Mouse (Mus musculus) G1E-ER4 (cell line): ENCODE results near the gene Rhox2c. TPM values are rescaled to one million over a fixed set of nuclear protein-coding genes. Genes with fewer than 3 reads are reported as not detected.
"Not testable (repeated sequence)": the region's sequence is repeated elsewhere in the genome, so short reads cannot be mapped to it uniquely, and the experiment has no call there.

Source experiments
- GATA1 ChIP-seq: IDR thresholded peaks from one replicate; pipeline ENCODE4 v1.8.0; 2012; ENCODE audit warnings: low read length, inconsistent platforms
- polyA plus RNA-seq: library from polyadenylated mRNA; stranded (reverse); fragments of >175 nt; gene quantifications from 2 replicates; pipeline ENCODE4 v1.2.3, GENCODE M21; 2012

Rhox2c gene
- polyA plus RNA-seq, result not detected in 2 replicates

DNA sequence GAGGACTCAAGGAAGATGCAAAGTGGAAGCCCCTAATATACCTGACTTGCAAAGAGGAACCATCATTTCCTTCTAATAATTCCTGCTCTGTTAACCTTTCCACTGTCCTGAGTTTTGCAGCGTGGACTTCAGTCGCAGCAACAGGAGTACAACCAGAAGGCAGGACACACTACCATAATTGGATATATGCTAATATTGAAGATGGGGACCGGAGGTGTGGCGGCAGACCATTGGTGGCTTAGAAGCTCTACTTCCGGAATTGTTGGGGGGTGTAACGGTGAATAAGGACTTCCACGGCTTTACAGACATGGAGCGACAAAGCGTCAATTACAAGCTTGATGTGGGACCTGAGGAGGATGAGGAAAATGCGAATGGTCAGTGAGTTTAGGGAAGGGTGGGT is at the start of gene Rhox2c:
Gene Rhox2c, plus strand, starts transcription at position 301 of the 400 bp plus-strand sequence.
- not testable (repeated sequence) for TF ChIP-seq GATA1

DNA sequence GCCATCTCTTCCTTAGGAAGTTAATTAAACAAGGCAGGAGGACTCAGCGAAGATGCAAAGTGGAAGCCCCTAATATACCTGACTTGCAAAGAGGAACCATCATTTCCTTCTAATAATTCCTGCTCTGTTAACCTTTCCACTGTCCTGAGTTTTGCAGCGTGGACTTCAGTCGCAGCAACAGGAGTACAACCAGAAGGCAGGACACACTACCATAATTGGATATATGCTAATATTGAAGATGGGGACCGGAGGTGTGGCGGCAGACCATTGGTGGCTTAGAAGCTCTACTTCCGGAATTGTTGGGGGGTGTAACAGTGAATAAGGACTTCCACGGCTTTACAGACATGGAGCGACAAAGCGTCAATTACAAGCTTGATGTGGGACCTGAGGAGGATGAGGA is 41.7 kb upstream of the Rhox2c start, which contains the start of gene Rhox2b:
Gene Rhox2b, plus strand, starts transcription at position 301 of the 400 bp plus-strand sequence.
- TF ChIP-seq GATA1, result not testable (repeated sequence)

DNA sequence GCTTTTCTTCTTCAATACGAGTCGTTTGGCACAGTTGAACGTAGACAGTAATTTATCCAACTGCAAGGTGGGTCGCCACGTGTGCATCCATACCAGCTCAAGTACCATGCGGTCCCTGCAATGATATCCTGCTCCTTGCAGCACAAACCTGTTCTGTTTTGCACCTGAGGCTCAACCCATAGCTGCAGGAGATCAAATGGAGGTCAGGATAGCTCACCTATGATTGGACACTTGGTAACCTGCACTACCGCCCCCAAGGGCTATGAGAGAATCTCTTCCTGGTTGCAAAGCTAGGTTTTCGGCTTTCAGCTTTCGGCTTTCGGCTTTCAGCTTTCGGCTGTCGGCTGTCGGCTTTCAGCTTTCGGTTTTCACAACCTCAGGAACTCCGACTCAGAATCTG is 21.3 kb upstream of the Rhox2c start, which contains the start of gene Rhox4b:
Gene Rhox4b, plus strand, starts transcription at position 301 of the 400 bp plus-strand sequence.
- not testable (repeated sequence) for TF ChIP-seq GATA1

DNA sequence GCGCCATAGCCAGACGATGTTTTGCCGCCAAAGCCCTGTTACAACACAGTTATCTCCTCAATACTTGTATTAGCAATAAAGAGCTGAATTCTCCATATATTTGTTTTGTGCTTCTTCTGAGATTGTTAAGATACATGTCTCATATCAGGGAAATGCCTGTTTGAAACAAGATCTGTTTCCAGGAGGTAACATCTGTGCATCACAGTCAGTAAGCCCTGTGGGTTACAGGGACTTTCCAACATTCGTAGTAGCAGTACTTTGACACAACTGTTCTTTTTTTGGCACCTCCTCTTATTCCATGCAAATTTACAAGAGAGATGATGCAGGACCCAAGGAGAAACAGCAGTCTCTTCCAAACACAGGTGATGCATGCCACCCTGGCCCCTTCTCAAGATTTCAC is 4.8 kb downstream of the Rhox2c start, which contains the start of gene Rhox3c:
Gene Rhox3c, plus strand, starts transcription at position 301 of the 400 bp plus-strand sequence.
- not testable (repeated sequence) for TF ChIP-seq GATA1

DNA sequence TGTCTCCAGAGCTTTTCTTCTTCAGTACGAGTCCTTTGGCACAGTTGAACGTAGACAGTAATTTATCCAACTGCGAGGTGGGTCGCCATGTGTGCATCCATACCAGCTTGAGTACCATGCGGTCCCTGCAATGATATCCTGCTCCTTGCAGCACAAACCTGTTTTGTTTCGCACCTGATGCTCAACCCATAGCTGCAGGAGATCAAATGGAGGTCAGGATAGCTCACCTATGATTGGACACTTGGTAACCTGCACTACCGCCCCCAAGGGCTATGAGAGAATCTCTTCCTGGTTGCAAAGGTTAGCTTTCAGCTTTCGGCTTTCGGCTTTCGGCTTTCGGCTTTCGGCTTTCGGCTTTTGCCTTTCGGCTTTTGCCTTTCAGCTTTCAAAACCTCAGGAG is 26.6 kb downstream of the Rhox2c start, which contains the start of gene Rhox4c:
Gene Rhox4c, plus strand, starts transcription at position 301 of the 400 bp plus-strand sequence.
- not testable (repeated sequence) for TF ChIP-seq GATA1

- TF ChIP-seq GATA1, result not testable (repeated sequence)
These were observed 60.6 kb downstream of the Rhox2c start, which contains the start of gene Rhox4d for GRCm38 (mm10) chrX:37514059-37514458. Gene Rhox4d (plus strand): TSS chrX:37514359.

Other genes starting within 250 kb of the Rhox2c start
- not detected in 2 replicates for gene Gm9, start 242.6 kb upstream of the Rhox2c start, polyA plus RNA-seq
- not detected in 2 replicates for gene Rhox1, start 231.4 kb upstream of the Rhox2c start, polyA plus RNA-seq
- gene Rhox2a, start 208.7 kb upstream of the Rhox2c start, polyA plus RNA-seq, result not detected in 2 replicates
- gene Rhox3a, start 203.8 kb upstream of the Rhox2c start, polyA plus RNA-seq, result not detected in 2 replicates
- gene Rhox4a, start 188.3 kb upstream of the Rhox2c start, polyA plus RNA-seq, result not detected in 2 replicates
- not detected in 2 replicates for gene Rhox3a2, start 73.7 kb upstream of the Rhox2c start, polyA plus RNA-seq
- not detected in 2 replicates for gene Rhox4a2, start 62.8 kb upstream of the Rhox2c start, polyA plus RNA-seq
- gene Rhox2b, start 41.6 kb upstream of the Rhox2c start, polyA plus RNA-seq, result not detected in 2 replicates
- gene Rhox4b, start 21.2 kb upstream of the Rhox2c start, polyA plus RNA-seq, result not detected in 2 replicates
- not detected in 2 replicates for gene Rhox3c, start 4.9 kb downstream of the Rhox2c start, polyA plus RNA-seq
- not detected in 2 replicates for gene Rhox4c, start 26.7 kb downstream of the Rhox2c start, polyA plus RNA-seq
- 0.12 and 0.18 TPM in 2 replicates for gene Rhox2d, start 39.7 kb downstream of the Rhox2c start, polyA plus RNA-seq
- gene Rhox4d, start 60.7 kb downstream of the Rhox2c start, polyA plus RNA-seq, result not detected in 2 replicates
- not detected in 2 replicates for gene Rhox2e, start 76.8 kb downstream of the Rhox2c start, polyA plus RNA-seq
- gene Rhox3e, start 88.3 kb downstream of the Rhox2c start, polyA plus RNA-seq, result not detected in 2 replicates
- not detected in 2 replicates for gene Rhox4e, start 103.7 kb downstream of the Rhox2c start, polyA plus RNA-seq
- gene Rhox2f, start 117.7 kb downstream of the Rhox2c start, polyA plus RNA-seq, result not detected in 2 replicates
- gene Rhox3f, start 127.3 kb downstream of the Rhox2c start, polyA plus RNA-seq, result not detected in 2 replicates
- gene Rhox4f, start 154.0 kb downstream of the Rhox2c start, polyA plus RNA-seq, result not detected in 2 replicates
- gene Rhox3g, start 174.9 kb downstream of the Rhox2c start, polyA plus RNA-seq, result not detected in 2 replicates
- gene Rhox2g, start 189.8 kb downstream of the Rhox2c start, polyA plus RNA-seq, result not detected in 2 replicates
- not detected in 2 replicates for gene Rhox4g, start 197.6 kb downstream of the Rhox2c start, polyA plus RNA-seq
- gene Rhox3h, start 215.1 kb downstream of the Rhox2c start, polyA plus RNA-seq, result not detected in 2 replicates
- 0.17 and 0.24 TPM in 2 replicates for gene Rhox2h, start 219.6 kb downstream of the Rhox2c start, polyA plus RNA-seq